Mouse (Mus musculus) ES-Bruce4 (cell line): ENCODE measurements around the gene Tmigd3.

Source experiments
- CTCF ChIP-seq: IDR thresholded peaks from one replicate; pipeline ENCODE4 v1.8.1; 2011; ENCODE audit warnings: low read depth, low read length
- EP300 ChIP-seq: IDR thresholded peaks from 2 replicates; pipeline ENCODE4 v1.6.1; 2011; ENCODE audit warnings: low read depth, low read length; ENCODE audit not compliant: insufficient read depth
- POLR2A ChIP-seq: IDR thresholded peaks from one replicate; pipeline ENCODE4 v1.8.1; 2011; ENCODE audit warnings: low read length; ENCODE audit not compliant: insufficient read depth

DNA sequence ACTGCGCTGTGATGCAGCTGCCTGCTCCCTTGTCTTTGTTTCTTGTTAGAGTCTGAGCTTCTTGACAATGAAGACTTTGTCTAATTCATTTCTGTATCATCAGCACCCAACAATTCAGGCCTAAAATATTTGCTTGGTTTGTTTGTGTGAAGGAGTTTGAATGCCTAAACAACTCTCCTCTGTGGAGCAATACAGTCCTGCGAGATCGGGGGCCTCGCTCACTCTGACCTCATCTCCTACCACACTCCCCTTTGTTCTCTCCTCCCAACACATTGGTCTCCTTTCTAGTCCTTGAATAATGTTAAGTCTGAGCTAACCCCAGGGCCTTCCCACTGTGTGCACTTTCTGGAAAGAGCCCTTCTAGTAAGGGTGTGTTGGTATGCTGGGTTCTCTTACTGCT is 15.9 kb upstream of the Tmigd3 start:
- TF ChIP-seq CTCF (no peak), POLR2A (no peak), EP300 (no peak)
